Mouse (Mus musculus) urinary bladder, postnatal 25 days (tissue): Measurements from ENCODE around the gene Prps1.
"Not testable (repeated sequence)": the region's sequence is repeated elsewhere in the genome, so short reads cannot be mapped to it uniquely, and the experiment has no call there.

Experiments
- DNase-seq: peaks from one replicate; pipeline ENCODE4 v3.0.0; 2022; ENCODE audit warnings: low spot score

Gene Prps1

DNA sequence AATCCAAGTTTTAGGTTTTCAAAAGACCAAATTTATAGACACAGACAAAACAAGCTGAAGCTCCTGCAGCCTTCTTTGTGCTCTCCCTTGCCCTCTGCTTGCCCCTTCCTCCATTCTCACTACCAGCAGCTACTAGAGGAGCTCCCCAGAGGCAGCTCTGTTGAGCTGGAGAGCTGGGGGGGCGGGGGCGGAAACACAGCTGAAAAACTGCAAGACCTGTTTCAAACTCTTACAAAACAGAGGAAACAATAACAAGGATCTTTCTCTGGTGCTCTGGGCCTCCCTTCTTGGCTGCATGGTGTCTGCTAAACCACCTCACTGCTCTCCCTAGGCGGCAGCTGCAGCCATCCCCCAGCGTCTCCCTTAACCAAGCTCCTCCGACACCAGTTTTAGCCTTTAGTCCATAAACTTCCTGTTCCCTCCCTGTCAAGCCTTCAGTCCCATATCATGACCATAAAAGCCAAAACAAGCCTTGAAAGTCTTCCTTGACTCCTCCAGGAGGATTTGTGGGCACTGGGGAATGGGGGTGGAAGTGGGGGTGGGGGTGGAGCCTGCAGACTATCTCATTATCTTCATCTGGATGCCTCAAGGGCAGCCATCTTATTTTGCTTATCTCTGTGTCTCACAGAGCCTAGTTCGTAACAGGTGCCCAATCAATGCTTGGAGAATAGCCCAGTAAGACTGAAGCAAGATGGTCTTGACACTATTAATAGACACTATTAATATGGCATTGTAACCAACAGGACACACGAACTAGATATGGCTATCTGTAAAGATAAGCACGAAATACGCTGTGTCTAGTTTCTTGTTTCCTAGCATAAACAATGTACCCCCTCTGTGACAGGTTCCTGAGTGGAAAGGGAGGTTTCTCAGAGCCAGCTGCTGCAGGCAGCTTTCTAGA, 45.2 kb downstream of the Prps1 start:
- no peak for DNase-seq

DNA sequence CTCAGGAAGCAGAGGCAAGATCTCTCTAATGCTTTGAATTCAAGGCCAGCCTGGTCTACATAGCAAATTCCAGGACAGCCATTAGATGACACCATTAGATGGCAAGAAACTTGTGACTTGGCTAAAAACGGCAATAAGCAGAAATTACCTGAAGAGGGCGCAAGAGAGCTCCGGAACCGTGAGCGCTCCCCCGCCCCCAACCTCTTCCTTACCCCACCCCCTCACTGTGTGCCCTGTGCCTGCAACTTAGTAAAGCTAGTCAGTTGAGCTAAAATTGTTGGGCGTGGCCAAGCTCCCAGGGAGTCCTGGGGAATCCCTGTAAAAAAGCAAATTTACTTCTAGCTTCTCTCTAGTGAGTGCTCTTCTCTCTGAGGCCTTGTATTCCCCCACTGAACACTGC, 47.5 kb downstream of the Prps1 start:
- peak; percentile 57 for DNase-seq

DNA sequence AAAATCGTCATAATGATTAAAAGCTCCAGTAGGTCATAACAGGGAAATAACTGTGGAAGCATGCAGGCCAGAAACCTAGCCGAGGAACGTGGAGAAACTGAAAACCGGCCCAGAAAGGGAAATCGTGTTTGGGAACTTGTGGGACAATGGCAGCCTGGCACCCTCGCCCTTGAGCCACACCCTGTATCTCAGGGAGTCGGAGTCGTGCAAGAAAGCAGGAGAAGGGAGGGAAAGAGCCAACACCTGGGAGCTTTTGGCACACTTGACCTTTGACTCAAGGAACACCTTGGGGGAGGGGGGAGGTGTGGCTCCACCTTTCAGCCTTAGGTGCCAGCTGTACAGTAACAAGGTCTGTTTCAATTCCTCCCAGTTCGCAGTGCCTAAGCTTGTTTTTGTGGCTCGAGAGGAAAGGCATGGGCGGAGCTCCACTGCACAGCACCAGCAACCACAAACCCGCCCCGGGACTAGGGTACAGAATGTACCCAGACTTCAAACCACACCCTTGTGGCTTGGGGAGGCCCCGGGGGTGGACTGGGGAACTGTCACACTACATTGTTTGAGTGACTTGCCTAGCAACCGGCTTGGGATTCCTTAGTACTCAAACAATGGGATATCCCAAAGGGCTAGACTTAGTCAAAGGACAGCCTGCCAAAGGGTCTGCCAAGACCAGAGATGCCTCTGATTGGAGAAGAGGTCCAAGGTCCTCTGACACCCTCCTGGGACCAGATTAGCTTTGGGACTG, 49.3 kb downstream of the Prps1 start:
- peak; percentile 42 for DNase-seq

DNA sequence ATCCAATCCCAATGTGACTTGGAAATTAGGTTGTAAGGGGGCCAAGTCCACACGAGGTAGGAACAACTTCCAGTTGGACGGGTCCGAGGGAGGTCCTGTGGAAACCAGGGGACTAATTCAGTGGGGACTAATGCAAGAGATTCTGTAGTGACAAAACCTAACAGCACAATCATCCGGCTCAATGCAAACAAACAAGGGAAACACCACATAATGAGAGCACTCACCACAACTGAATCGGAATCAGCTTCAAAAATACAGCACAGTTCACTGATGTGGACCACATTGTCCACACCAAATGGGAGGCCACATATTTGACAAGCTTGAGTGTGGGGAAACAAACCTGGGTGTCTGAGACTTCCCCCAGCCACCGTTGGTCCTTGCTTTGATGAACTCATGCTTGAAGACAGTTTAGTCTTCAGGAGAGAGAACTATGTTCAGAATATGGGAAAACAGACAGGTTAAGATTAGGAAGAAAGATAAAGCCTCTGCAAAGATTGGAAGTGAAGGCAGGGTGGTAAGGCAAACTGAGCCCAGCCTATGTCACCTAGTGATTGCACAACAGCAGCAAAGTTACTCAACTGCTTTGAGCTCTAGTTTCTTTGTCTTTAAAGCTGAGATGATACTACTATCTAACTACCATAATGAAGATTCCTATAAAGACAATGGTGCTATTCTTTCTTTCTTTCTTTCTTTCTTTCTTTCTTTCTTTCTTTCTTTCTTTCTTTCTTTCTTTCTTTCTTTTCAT, 50.2 kb downstream of the Prps1 start:
- DNase-seq, result no peak

DNA sequence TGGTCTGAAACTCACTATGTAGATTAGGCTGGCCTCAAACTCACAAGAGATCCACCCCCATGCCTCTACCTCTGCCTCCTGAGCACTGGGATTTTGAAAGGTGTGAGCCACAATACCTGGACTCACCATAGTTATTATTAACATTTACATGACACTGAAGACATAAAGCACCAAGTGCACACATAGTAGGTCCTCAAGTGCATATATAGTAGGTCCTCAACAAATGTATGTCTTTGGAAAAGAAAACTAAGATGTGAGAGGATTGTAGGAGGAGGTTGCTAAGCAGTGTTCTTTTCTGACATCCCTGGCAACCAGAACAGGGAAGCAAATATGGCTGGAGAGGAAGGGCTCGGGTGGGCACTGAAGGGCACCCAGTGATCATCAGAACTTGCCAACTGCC, 51.0 kb downstream of the Prps1 start:
- no peak for DNase-seq

DNA sequence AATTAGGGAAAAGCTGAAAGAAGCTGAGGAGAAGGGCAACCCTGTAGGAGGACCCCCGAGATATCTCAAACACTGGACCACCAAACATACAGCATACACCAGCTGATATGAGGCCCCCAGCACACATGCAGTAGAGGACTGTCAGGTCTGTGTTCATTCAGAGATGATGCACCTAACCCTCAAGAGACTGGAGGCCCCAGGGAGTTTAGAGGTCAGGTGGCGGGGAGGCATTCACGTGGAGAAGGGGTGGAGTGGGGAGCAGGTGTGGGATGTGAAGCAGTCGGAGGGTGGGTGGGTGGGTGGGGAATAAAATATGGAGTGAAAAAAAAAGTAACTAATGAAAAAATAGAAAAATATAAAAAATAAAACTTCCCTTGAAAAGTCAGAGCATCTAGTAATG, 52.4 kb downstream of the Prps1 start:
- not testable (repeated sequence) for DNase-seq

DNA sequence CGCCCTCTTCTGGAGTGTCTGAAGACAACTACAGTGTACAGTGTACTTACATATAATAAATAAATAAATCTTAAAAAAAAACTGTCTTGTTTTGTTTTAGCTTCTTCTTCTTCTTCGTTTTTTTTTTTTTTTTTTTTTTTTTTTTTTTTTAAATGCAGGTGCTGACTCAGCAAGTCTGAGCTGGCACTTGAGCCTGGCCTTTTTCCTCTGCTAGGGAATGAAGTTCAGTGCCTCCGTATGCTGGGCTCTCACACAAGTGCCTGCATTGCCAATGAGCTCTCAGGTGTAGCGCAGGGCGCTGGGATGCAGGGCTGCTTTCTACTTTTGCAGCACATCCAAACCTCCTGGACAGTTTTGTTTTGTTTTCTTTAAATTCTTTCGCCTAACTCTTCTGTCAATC, 53.4 kb downstream of the Prps1 start:
- DNase-seq, result no peak

DNA sequence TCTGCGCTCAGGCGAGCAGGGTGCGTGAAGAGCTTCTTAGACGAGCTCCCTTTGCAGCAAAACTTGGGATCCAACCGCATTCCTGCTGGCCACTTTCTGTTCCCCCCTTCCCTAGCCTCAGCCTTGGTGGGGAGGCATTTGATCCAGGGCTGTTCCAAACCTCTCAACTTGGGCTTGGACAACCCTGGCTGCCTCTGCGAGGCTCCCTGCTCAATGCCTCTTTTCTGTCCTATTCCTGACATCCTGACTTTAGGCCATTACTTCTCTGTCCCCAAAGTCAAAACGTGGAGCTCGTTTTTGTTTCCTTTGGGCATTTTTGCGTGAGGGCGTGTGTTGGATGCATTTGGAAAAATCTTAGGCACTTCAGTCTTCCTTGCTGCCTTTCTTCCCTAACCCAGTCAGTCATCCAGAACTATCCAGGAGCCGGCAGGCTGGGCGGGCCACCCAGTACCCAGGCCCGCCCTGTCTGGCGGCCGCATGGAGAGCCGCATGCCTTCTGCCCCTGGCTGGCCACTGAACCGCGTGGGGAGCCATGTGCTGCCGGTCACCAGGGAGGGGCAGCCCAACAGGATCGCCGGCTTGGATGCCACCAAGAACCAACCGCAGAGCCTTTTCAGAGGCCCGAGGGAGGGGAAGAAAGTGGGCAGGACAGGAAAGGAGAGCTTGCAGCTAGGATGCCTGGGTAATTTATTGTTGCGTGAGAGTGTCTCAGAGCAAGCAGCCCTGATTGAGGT, 54.5 kb downstream of the Prps1 start:
- peak; percentile 63 for DNase-seq

DNA sequence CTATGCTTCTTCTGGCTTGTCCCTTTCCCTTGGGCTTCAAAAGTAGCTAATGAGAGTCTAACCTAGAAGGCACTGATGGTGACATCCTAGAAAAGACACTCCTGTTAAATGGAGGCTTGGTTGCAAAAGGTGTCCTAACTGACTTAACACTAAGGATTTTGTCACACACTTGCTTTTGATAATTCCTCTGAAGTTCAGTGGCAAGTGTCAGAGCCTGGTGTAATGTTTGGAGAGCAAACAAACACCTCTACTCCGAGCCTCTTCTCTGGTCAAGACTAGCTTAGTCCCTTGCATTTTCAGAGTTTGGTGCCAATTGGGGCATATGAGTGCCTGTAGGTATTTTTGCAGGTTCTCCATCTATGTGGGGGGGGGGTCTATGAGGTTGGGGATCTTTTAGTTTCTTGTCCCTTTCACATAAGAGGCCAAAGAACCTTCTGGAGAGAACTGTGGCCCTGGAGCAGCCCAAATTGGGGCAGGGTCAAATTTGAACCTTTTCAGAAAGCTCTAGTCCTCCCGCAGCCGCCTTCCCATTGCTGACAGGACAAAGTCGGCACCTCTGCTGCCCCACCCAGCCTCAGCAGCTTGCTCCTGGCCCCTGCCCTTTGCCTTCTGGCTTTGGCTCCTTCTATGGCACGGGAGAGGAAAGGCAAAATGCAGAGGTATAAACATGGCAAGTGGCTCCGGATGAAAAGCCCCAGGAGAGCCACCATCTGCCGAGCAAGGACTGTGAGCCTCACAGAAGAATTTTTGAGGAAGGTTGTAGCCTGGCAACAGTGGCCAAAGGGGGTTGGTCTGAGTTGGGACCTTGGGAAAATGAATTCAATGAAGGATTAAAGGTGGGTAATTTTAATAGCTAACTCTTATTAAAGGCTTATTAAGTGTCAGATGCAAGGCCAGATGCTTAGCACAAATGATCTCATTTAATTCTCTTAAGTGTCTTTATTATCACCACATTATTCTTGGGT, 55.6 kb downstream of the Prps1 start:
- DNase-seq, result no peak

DNA sequence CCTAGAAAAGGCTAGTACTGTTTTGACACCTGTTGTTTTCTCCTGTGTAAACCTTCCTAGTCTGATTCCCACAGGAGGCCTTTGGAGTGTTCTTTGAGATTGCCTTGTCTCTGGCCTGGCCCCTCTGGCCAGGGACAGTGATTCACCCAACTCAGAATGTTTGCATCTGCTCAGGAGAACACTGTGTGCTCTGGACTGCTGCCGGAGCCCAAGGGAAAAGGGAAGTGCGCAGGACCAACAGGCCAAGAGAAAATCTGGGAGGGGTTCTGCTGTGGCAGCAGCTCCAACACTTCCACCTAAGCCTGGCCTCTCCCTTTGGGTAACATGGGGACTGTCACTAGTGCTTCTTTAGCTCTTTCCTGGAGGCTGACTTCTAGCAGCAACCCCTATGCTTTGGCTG, 57.0 kb downstream of the Prps1 start:
- no peak for DNase-seq

DNA sequence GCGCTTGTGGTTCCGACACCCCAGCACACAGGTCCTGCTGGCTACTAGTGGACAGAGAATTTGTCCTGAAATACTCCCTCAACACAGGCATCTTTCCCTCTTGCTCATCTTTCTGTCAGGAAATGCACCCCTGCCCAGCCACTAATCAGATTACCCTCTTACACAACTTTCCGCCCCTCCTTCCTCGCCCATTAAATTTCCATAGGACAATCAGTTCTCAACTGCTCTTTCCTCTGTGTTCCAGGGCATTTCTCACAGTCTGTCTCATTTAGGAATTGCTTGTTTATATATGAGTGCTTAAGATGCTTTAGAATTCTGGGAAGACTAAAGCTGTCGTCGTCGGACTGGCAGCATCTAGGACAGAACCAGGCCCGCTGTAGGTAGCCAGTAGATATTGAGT, 61.9 kb downstream of the Prps1 start:
- DNase-seq, result no peak

DNA sequence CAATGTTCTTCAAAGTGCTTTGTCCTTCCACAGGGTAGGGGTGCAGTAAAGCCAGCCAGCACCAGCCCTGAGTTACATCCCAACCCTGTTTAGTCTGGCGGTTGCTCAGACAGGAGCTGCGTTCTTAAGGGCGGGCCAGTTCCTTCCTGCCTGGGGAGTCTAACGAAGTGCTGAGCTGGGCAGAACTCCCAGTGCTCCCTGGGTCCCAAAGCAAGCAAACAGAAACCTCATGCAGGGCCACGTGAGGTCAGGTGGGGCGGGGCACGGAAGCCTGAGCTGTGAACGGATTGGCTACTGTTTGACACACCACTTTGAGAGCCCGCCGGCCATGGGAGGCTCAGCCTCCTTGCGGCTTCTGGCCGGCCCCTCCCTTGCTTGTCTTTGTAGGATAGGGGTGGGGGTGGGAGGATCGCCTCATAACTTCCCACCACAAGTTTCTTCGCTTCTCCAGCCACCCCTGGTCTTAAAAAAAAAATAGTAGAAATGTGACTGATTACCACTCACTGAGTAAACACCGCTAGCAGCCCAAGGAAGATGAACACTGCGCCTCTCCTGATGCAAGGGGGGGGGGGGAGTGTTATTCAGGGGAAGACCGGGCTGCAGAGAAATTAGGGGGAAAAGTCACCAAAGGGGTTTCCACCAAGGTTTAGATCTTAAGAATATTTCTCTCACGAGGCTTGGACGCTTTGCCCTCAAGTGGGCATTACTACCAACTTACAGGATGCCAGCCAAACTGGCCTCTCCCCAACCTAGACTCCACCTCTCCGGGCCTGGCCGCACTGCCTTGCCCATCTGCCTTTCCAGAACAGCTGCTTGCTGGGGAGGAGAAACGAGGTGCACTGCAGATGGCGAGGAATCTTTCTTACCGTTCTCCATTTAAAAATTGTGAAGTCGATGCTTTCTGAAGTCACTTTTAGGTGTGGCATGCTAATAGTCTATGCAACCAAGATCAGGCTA, 64.0 kb downstream of the Prps1 start:
- DNase-seq, result peak; percentile 83

DNA sequence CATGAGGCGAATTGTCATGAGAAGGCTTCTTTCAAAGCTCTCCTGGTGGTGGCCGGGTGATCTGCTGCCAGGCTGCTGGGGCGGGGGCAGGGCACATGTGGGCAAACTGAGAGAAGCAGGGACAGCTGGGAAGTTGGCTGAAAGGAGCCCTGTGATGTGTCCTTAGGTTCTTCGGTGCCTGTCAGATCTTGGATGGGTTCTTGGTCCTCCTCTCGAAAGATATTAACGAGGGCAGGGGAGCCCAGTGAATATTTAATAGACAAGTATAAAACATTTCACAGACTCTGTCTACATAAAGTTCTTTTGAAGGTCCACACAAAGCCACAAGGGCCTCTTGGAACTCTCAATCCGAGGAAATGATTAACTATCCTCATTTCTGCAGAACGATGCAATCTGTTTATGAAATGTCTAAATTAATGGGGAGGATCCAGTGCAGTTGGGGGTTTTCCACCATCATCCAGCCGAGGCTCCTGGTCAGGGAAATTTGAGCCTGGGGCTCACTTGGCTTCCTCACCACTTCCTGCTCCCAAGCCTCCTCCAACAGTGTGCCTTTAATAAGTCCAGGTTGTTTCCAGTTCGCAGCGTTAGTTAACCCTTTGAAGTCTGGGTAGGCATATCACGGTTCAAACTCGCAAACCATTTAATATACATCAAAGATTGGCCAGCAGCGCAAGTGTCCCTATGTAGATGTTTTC, 65.8 kb downstream of the Prps1 start:
- DNase-seq, result no peak

DNA sequence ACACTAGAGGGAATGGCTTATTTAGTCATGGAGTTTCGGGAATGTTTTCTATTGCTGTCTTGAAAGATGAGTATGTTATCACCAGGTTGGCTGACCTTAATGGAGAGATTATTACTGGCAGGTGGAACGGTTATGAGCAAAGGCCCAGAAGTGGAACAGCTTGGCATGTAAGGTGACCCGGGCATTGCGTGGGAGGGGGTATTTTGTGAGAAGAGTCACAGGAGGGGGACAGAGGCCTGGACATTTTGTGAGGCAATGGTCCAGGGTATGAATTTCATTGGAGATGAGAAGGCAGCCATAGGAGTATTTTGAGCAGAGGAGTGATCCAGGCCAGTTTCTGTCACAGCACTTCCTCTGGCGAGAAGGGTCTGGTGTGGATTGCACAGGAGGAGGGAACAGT, 67.8 kb downstream of the Prps1 start:
- no peak for DNase-seq
